Mouse (Mus musculus) thymus, adult 18-20 months (tissue): Measurements from ENCODE around the gene Mrgprx2.
"Not testable (repeated sequence)": the region's sequence is repeated elsewhere in the genome, so short reads cannot be mapped to it uniquely, and the experiment has no call there.

ENCODE experiments used
- DNase-seq, 2 experiments: peaks; one replicate each; pipeline ENCODE4 v3.0.0; 2022; ENCODE audit warnings: mixed read lengths in 2 of 2

Gene Mrgprx2

GRCm38 (mm10) chr7:48499221-48499620 is at the start of gene Mrgprx2:
Gene Mrgprx2, minus strand, starts transcription at chr7:48499321.
- no peak for DNase-seq

- DNase-seq, result no peak
Observed at GRCm38 (mm10) chr7:48456242-48456641, 42.9 kb downstream of the Mrgprx2 start, which contains the start of gene Mrgprb1. Gene Mrgprb1, minus strand, starts transcription at chr7:48456342.

- DNase-seq, result no peak
Observed at GRCm38 (mm10) chr7:48436581-48436980, 62.5 kb downstream of the Mrgprx2 start.

DNA sequence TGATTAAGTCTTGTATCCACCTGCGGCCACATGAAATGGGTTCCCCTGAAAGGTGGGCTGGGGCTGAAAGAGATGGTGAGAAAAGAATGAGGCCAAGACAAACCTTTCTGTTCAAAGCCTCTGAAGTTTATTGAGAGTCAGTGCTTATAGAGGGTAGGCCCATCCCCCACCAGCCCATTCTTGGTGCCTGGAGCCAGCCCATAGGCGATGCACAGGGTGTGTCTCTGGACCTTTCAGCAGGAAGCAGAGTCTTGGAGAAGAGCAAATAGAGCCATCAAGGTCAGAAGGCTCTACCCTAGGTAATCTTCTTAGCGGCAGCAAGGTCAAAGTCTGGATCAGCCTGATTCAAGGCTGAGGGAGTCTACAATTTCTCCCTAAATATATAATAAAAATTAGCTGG is 63.2 kb downstream of the Mrgprx2 start:
- DNase-seq, result not testable (repeated sequence)
